Mouse (Mus musculus) cerebellum, adult 11 months (tissue): Measurements from ENCODE around the gene BC117090.
"Not testable (repeated sequence)": the region's sequence is repeated elsewhere in the genome, so short reads cannot be mapped to it uniquely, and the experiment has no call there.

Source experiments
- DNase-seq: peaks from one replicate; pipeline ENCODE4 v3.0.0; 2022

BC117090 gene

GRCm38 (mm10) chr16:36334232-36334631 lies at the start of gene BC117090:
TSS of gene BC117090 (minus strand) at chr16:36334332.
- DNase-seq = no peak

DNA sequence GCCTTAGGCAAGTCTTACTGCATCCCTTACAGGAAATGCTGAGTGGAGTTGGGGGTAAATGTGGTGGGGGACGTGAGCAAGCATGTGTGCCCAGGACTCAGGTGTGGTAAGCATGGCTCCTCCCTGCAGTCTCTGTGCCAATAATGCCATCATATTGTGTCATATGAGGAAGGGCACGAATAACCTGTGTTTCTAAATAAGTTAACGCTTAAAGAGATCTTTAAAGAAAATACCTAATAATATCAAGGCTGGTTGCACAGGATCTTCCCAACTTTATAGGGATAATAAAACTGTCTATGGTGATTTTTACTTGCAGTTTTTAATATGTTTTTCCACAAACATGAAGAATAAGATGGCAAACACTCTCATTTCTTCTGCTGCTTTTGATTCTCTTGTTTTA lies 33.5 kb upstream of the BC117090 start, which contains the start of gene BC100530:
BC100530 (minus strand) TSS at position 101 of the 400 bp plus-strand sequence.
- not testable (repeated sequence) for DNase-seq

GRCm38 (mm10) chr16:36337171-36337570 lies 3.0 kb upstream of the BC117090 start:
- DNase-seq = no peak

DNA sequence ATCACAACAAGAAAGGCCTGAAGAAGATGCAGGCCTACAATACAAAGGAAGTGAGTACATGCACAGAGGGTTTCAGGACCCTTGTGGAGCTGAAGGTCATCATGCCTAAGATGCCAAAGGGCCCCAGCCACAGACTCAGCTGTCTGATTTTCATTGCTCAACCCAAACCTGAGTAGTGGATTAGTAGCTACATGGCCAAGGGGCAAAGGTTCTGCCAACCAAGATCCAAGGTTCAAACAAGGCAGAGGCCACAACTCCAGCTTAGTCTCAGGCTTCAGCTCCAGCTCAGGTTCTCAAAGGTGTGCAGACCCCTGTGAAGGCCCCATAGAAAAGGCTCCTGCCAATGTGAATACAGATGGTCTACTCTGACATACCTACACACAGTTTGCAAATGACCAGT lies 14.8 kb downstream of the BC117090 start:
- no peak for DNase-seq

DNA sequence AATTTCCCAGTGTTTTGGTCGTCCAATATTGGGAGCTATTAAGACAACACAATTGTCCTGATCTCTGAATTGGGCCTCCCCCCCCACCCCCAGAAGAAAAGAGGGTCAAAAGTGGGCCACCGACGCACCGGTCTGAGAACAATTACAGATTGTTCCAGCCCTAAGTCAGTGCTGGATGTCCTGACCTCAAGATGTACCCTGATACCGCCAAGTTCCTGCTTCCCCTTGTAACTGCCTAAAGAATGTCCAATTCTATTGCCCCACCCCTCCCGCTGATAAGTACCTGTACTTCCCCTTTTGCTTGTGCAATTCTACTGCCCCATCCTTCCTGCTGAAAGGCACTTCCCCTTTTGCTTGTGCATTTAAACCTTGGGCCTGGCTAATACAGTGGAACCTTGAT lies 18.0 kb downstream of the BC117090 start:
- DNase-seq = not testable (repeated sequence)

- DNase-seq = no peak
Measured at GRCm38 (mm10) chr16:36307631-36308030, 26.5 kb downstream of the BC117090 start.

DNA sequence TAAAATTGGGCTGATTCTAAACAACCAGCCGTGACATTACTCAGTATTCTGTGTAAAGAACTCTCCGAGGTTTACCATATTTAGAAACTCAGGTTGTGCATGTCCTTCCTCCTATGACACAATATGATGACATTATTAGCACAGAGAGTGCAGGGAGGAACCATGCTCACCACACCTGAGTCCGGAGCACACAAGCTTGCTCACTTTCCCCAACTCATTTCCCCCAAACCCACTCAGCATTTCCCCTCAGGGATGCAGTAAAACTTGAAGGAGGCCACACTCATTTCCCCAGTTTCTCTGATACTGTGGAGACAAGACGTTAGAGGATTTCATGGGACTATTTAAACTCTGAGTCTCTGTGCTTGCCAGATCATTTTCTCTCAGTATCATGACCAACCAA lies 45.0 kb downstream of the BC117090 start:
- no peak for DNase-seq

DNA sequence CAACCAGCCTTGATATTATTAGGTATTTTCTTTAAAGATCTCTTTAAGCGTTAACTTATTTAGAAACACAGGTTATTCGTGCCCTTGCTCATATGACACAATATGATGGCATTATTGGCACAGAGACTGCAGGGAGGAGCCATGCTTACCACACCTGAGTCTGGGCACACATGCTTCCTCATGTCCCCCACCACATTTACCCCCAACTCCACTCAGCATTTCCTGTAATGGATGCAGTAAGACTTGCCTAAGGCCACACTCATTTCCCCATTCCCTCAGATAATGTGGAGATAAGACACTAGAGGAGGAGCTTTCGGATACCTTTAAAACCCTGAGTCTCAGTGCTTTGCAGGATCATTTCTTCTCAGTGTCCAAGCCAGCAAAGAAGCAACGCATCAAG lies 57.3 kb downstream of the BC117090 start, which contains the start of gene Stfa1:
Stfa1 (plus strand) TSS at position 156 of the 400 bp plus-strand sequence.
- not testable (repeated sequence) for DNase-seq
